Mouse (Mus musculus) forebrain, embryonic 10.5 days (tissue): ENCODE measurements around the gene Colgalt2. TPM values are rescaled to one million over a fixed set of nuclear protein-coding genes. Genes with fewer than 3 reads are reported as not detected.

Experiments
- DNase-seq: peaks from one replicate; pipeline ENCODE4 v3.0.0-alpha.2; 2017; ENCODE audit warnings: low spot score; ENCODE audit errors: extremely low spot score
- H3K27ac ChIP-seq: fragments of 300-500 bp; sonication (generic); 2 replicates; pipeline ENCODE4 v1.5.1; 2016; ENCODE audit warnings: mild to moderate bottlenecking
- H3K27me3 ChIP-seq: fragments of 300-500 bp; sonication (generic); 2 replicates; pipeline ENCODE4 v1.6.1; 2016; ENCODE audit warnings: mild to moderate bottlenecking; ENCODE audit not compliant: poor library complexity, severe bottlenecking
- H3K36me3 ChIP-seq: fragments of 300-500 bp; sonication (generic); replicated peaks from 2 replicates; pipeline ENCODE4 v1.6.1; 2016; ENCODE audit warnings: mild to moderate bottlenecking, moderate library complexity
- H3K4me1 ChIP-seq: fragments of 300-500 bp; sonication (generic); 2 replicates; pipeline ENCODE4 v1.6.1; 2016
- H3K4me3 ChIP-seq: fragments of 300-500 bp; sonication (generic); 2 replicates; pipeline ENCODE4 v1.5.1; 2016; ENCODE audit warnings: mild to moderate bottlenecking, moderate library complexity
- H3K9me3 ChIP-seq: fragments of 300-500 bp; sonication (generic); 2 replicates; pipeline ENCODE4 v1.6.1; 2016; ENCODE audit warnings: mild to moderate bottlenecking, moderate library complexity
- WGBS: fragments of 180-500 bp; shearing (Covaris S2); methylation state at CpG from one replicate; pipeline ENCODE4 v1.1.7; 2016; 5-methylcytosine and 5-hydroxymethylcytosine counted together
- polyA plus RNA-seq: library from polyadenylated mRNA; unstranded; fragments of >200 nt; fragmentation: Nextera tagmentation; extraction: Ambion mirVana; gene quantifications from 2 replicates; pipeline ENCODE4 v1.2.1, GENCODE M21; 2016

The Colgalt2 gene
- polyA plus RNA-seq, 1 experiment from 2014 or later = 1.2 TPM

DNA sequence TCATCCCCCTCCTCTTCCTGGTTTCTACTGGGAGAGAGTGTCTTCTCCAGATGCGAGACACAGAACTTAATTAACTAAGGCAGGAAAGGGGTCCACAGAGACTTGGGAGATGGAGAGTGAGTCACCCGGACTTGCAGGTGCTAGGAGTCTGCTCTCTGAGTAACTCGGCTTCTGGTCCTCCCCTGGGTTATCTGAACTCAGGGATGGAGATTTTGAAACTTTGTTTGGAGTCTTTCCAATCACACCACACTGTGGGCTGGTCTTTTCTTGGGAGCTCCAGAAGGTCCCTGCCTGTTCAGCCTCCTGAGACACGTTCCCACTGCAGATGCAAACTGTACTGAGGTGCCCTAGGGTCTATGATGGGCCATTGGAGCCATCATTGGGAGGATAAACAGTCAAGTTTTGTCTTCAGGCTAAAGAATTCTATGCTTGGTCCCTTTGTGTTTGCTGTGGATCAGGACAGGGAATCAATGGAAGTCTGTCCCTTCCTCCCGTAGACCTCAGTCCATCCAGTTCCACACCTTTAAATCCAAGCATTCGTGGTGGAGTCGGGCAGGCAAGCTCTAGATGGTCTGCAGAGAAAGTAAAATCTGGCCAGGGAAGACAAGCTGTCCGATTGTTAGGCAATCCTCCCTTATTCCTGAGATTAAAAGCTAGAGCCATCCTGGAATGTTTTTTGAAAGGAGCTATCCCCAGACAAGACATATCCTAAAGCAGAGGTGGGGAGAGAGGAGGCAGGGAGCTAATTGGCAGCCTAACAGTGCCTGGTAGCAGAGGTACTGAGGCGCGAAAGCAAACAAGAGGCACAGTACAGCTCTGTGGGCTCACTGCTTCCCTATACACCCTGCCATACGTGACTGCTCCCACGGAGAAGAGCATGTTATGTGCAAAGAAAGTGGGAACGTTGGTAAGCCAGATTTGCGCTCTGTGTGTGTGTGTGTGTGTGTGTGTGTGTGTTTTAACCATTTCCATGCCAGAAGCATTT lies 1.2 kb downstream of the Colgalt2 start:
- Histone ChIP-seq H3K4me3 (peak overlapping the region; percentile 72), H3K9me3 (peaks cover 8% of the 10 kb centered on the region; the same call in 1 of the 2 replicates), H3K27ac (peak overlapping the region; percentile 84), H3K36me3 (no peaks in the 10 kb centered on the region), H3K27me3 (peaks cover 54% of the 10 kb centered on the region), H3K4me1 (peaks cover 23% of the 10 kb centered on the region)
- 14% methylated on average over 14 of the region's 14 CpGs for WGBS
- peak; percentile 18 for DNase-seq

GRCm38 (mm10) chr1:152407021-152407946 lies 7.7 kb downstream of the Colgalt2 start:
- Histone ChIP-seq H3K27ac (peak overlapping the region; percentile 72), H3K36me3 (no peaks in the 10 kb centered on the region), H3K9me3 (peaks cover 4% of the 10 kb centered on the region; the same call in 1 of the 2 replicates), H3K4me1 (peaks cover 10% of the 10 kb centered on the region), H3K27me3 (peaks cover 9% of the 10 kb centered on the region; the same call in 1 of the 2 replicates), H3K4me3 (no peak overlapping the region)
- 43% methylated on average over 22 of the region's 22 CpGs for WGBS
- no peak for DNase-seq

GRCm38 (mm10) chr1:152409356-152409755 lies 9.7 kb downstream of the Colgalt2 start:
- no peak overlapping the region for H3K27ac ChIP-seq
- no peaks in the 10 kb centered on the region for H3K36me3 ChIP-seq
- H3K4me1 ChIP-seq = peaks cover 10% of the 10 kb centered on the region
- no peak for DNase-seq
- 87% methylated on average over 4 of the region's 4 CpGs for WGBS
- H3K9me3 ChIP-seq = peaks cover 8% of the 10 kb centered on the region; the same call in 1 of the 2 replicates
- H3K4me3 ChIP-seq = no peak overlapping the region
- H3K27me3 ChIP-seq = 0 out of 2 replicates have a peak, but pooled peaks cover 4% of the 10 kb centered on the region

GRCm38 (mm10) chr1:152410657-152411056 lies 11.0 kb downstream of the Colgalt2 start:
- DNase-seq = no peak
- Histone ChIP-seq H3K36me3 (no peaks in the 10 kb centered on the region), H3K9me3 (peaks cover 8% of the 10 kb centered on the region; the same call in 1 of the 2 replicates), H3K4me3 (no peak overlapping the region), H3K4me1 (peaks cover 13% of the 10 kb centered on the region), H3K27me3 (no peaks in the 10 kb centered on the region), H3K27ac (no peak overlapping the region)
- 96% methylated on average over 3 of the region's 3 CpGs for WGBS

- no peaks in the 10 kb centered on the region for H3K27me3 ChIP-seq
- H3K4me1 ChIP-seq = peaks cover 8% of the 10 kb centered on the region; the same call in 1 of the 2 replicates
- H3K4me3 ChIP-seq = no peak overlapping the region
- no peak for DNase-seq
- peaks cover 8% of the 10 kb centered on the region; the same call in 1 of the 2 replicates for H3K9me3 ChIP-seq
- H3K27ac ChIP-seq = no peak overlapping the region
- H3K36me3 ChIP-seq = no peaks in the 10 kb centered on the region
- 96% methylated on average over 2 of the region's 2 CpGs for WGBS
These were observed 13.5 kb downstream of the Colgalt2 start for GRCm38 (mm10) chr1:152413116-152413515.

DNA sequence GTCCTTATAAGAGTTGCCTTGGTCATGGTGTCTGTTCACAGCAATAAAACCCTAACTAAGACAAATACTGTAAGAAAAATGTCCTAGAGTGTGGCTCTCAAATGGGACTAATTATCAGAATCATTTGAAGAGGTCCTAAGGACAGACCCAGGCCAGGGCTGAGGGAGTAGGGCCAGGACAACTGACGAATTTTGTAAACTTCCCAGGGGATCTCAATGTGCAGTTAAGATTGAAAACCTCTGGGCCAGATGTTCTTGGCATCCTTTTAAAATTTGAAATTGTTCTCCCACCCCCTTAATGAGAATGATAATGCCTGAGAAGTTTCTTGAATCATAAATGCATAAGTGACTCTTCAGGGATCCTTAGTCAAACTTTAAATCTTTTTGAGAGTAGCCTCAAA lies 14.3 kb downstream of the Colgalt2 start:
- WGBS = 81% methylated on average over 1 of the region's 1 CpGs
- no peak overlapping the region for H3K4me3 ChIP-seq
- H3K27me3 ChIP-seq = no peaks in the 10 kb centered on the region
- H3K27ac ChIP-seq = no peak overlapping the region
- no peak for DNase-seq
- H3K36me3 ChIP-seq = no peaks in the 10 kb centered on the region
- peaks cover 8% of the 10 kb centered on the region; the same call in 1 of the 2 replicates for H3K9me3 ChIP-seq
- H3K4me1 ChIP-seq = peaks cover 8% of the 10 kb centered on the region; the same call in 1 of the 2 replicates

GRCm38 (mm10) chr1:152414451-152414850 lies 14.8 kb downstream of the Colgalt2 start:
- peaks cover 8% of the 10 kb centered on the region; the same call in 1 of the 2 replicates for H3K9me3 ChIP-seq
- H3K4me3 ChIP-seq = no peak overlapping the region
- no peak overlapping the region for H3K27ac ChIP-seq
- WGBS = 89% methylated on average over 10 of the region's 10 CpGs
- no peak for DNase-seq
- H3K4me1 ChIP-seq = peaks cover 8% of the 10 kb centered on the region; the same call in 1 of the 2 replicates
- H3K36me3 ChIP-seq = no peaks in the 10 kb centered on the region
- no peaks in the 10 kb centered on the region for H3K27me3 ChIP-seq

GRCm38 (mm10) chr1:152416306-152416904 lies 16.8 kb downstream of the Colgalt2 start:
- no peak overlapping the region for H3K4me3 ChIP-seq
- H3K4me1 ChIP-seq = peaks cover 8% of the 10 kb centered on the region; the same call in 1 of the 2 replicates
- H3K27ac ChIP-seq = no peak overlapping the region
- no peaks in the 10 kb centered on the region for H3K27me3 ChIP-seq
- DNase-seq = no peak
- H3K9me3 ChIP-seq = peaks cover 8% of the 10 kb centered on the region; the same call in 1 of the 2 replicates
- no peaks in the 10 kb centered on the region for H3K36me3 ChIP-seq
- WGBS = 90% methylated on average over 13 of the region's 13 CpGs

- WGBS = 61% methylated on average over 5 of the region's 5 CpGs
- no peak overlapping the region for H3K27ac ChIP-seq
- no peaks in the 10 kb centered on the region for H3K36me3 ChIP-seq
- H3K4me3 ChIP-seq = no peak overlapping the region
- no peak for DNase-seq
- peaks cover under 1% of the 10 kb centered on the region; the same call in 1 of the 2 replicates for H3K9me3 ChIP-seq
- peaks cover 8% of the 10 kb centered on the region; the same call in 1 of the 2 replicates for H3K4me1 ChIP-seq
- H3K27me3 ChIP-seq = no peaks in the 10 kb centered on the region
These were observed 18.0 kb downstream of the Colgalt2 start for GRCm38 (mm10) chr1:152417602-152418001.

GRCm38 (mm10) chr1:152422295-152422694 lies 22.7 kb downstream of the Colgalt2 start:
- no peak for DNase-seq
- Histone ChIP-seq H3K9me3 (no peaks in the 10 kb centered on the region), H3K4me3 (no peak overlapping the region), H3K27ac (no peak overlapping the region), H3K27me3 (peaks cover 12% of the 10 kb centered on the region; the same call in 1 of the 2 replicates), H3K36me3 (no peaks in the 10 kb centered on the region), H3K4me1 (peaks cover 16% of the 10 kb centered on the region)
- WGBS = 93% methylated on average over 3 of the region's 3 CpGs

DNA sequence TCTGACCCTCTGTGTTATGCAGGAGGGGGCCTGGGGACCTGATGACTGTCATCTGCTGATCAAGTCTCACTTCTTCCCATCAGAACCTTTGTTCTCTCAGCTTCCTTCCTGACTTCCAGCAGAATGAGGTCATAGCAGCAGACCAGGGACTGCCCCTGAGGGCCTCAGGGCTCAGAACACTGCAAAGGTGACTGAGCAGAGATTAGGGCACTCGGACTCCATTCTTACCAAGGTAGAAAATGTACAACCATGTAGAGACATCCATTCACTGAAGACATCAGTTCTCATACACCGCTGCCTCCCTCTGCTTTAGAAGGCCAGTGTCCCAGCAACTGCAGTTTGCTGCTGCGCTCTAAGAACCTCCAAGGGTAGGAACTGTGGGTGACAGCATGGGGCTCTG lies 23.4 kb downstream of the Colgalt2 start:
- no peaks in the 10 kb centered on the region for H3K36me3 ChIP-seq
- WGBS = 88% methylated on average over 3 of the region's 3 CpGs
- H3K9me3 ChIP-seq = no peaks in the 10 kb centered on the region

More for the DNA sequence above, 23.4 kb downstream of the Colgalt2 start:
- peaks cover 16% of the 10 kb centered on the region for H3K4me1 ChIP-seq
- H3K27me3 ChIP-seq = peaks cover 12% of the 10 kb centered on the region; the same call in 1 of the 2 replicates
- no peak for DNase-seq
- no peak overlapping the region for H3K4me3 ChIP-seq
- H3K27ac ChIP-seq = no peak overlapping the region
